Mouse (Mus musculus): ENCODE measurements around the gene Rpl34. TPM values are rescaled to one million over a fixed set of nuclear protein-coding genes. Genes with fewer than 3 reads are reported as not detected.

Gene Rpl34
- polyA plus RNA-seq, 1 experiment, result 76.9 TPM

- no peaks in the 10 kb centered on the region for H3K36me3 ChIP-seq (replicated peaks; ENCODE audit: low read length)
- no peaks in the 10 kb centered on the region for H3K4me1 ChIP-seq
- no peak for TF ChIP-seq GATA1 (IDR thresholded peaks at IDR 0.05; ENCODE audit: borderline replicate concordance, low read length)
- no peak for TF ChIP-seq FLI1 (IDR thresholded peaks at IDR 0.05; ENCODE audit: low read length)
- peaks cover 5% of the 10 kb centered on the region for H3K27me3 ChIP-seq (replicated peaks)
- no peak overlapping the region for H3K4me3 ChIP-seq (replicated peaks)
- H3K9me3 ChIP-seq, result peaks cover 15% of the 10 kb centered on the region; the same call in 1 of the 2 replicates
Measured at GRCm38 (mm10) chr3:130677671-130678460, 52.3 kb downstream of the Rpl34 start.

Other genes starting within 250 kb of the Rpl34 start
- 0.74 TPM in 1 of 2 replicates, not detected in the other for gene Etnppl, start 113.0 kb downstream of the Rpl34 start, polyA plus RNA-seq (2012; ENCODE audit: insufficient read depth, low replicate concordance)
- gene Ostc, start 21.0 kb downstream of the Rpl34 start, polyA plus RNA-seq (2012; ENCODE audit: insufficient read depth, low replicate concordance), result 31.3 and 53.8 TPM in 2 replicates

Data from megakaryocyte, embryonic 14.5 days (primary cell).